Mouse (Mus musculus): ENCODE measurements around the gene Trappc1.

DNA sequence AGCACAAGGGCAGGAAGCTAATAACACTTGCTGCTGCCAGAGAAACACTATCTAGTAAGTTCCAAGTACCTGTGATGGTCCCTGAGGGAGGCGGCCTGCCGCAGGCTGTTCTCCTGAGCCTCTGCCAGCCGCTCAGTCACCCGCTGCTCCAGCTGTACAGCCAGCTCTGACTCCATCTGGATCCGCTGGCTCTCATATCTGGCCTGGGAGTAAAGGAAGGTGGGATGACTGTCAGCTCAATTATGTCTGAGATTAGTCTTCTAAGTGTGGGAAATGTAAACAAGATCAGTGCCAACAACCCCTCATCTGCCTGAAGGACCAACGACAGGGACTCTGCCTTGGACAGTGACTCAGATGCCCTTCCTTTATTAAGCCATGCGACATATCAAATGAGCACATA, 12.5 kb upstream of the Trappc1 start:
- no peak for TF ChIP-seq CTCF (IDR thresholded peaks at IDR 0.05; ENCODE audit: low read depth)
- TF ChIP-seq EP300 (IDR thresholded peaks at IDR 0.05; ENCODE audit: low read depth): no peak

Measured in liver, embryonic 14.5 days (tissue).